Comparison of ENCODE assay signal across 9 mouse cellular contexts in the genomic region with DNA sequence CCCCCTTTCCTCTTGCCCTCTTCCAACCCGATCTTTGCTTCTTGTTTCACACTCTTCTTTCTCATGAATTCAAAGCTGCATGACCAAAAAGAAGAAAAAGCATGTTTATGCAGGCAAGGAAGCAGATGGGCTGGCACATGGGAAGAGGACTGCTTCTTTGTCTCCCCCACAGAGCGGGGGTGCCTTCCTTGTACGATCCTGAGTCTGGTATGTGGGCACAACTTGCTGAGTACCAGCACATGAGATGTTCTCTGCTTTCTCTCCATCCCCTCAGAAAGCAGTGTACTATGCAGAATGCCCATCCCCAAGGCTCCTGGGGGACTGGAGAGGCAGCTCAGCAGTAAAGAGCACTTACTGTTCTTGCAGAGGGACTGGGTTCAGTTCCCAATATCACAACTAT. TPM values are rescaled to one million over a fixed set of nuclear protein-coding genes. Genes with fewer than 3 reads are reported as not detected.
A peak's percentile ranks its signal among the peaks of the same experiment; 100 is the strongest.
DNase-seq lines count a peak whose midpoint lies in the region; ATAC-seq and TF ChIP-seq lines count a peak whose summit lies in the region.
"Had no signal": no experiment of that assay in that cellular context is flagged by ENCODE, and none has a peak within 500 bp of the region (broad histone marks: within the 10 kb centered on the region; RNA-seq: fewer than 3 reads in every experiment).

No protein-coding gene starts in this region.

- H3K4me3 ChIP-seq in heart, embryonic 16.5 days (ENCODE audit: low read length): no peak overlapping the region
- no peak overlapping the region for H3K4me3 ChIP-seq in forebrain, postnatal 0 days (ENCODE audit: low read depth, low read length)
- H3K4me3 ChIP-seq in lung, postnatal 0 days (ENCODE audit: low read depth, low read length): no peak overlapping the region

- no peak for ATAC-seq in heart, embryonic 16.5 days (replicated peaks; ENCODE audit: extremely low read depth, insufficient read depth, low FRiP score)
- peak; percentile 51 for ATAC-seq in forebrain, postnatal 0 days
- no peak for ATAC-seq in lung, postnatal 0 days
- ATAC-seq: inflammation-experienced regulatory T-cells, adult 6 months had no signal

- H3K4me1 ChIP-seq in heart, embryonic 16.5 days (ENCODE audit: control insufficient read depth, insufficient read depth, low read length): peaks cover 11% of the 10 kb centered on the region
- 0 out of 2 replicates have a peak, but pooled peaks cover 11% of the 10 kb centered on the region for H3K4me1 ChIP-seq in forebrain, postnatal 0 days (ENCODE audit: insufficient read depth)
- peaks cover 7% of the 10 kb centered on the region; the same call in 1 of the 2 replicates for H3K4me1 ChIP-seq in lung, postnatal 0 days (ENCODE audit: insufficient read depth, low read depth, low read length)

- WGBS in heart, embryonic 16.5 days: 63% methylated on average over 3 of the region's 3 CpGs
- 45% methylated on average over 3 of the region's 3 CpGs for WGBS in forebrain, postnatal 0 days
- WGBS in lung, postnatal 0 days: 51% methylated on average over 3 of the region's 3 CpGs

- no peaks in the 10 kb centered on the region for H3K27me3 ChIP-seq in heart, embryonic 16.5 days (ENCODE audit: control insufficient read depth, insufficient read depth, low read length)
- no peaks in the 10 kb centered on the region for H3K27me3 ChIP-seq in forebrain, postnatal 0 days (ENCODE audit: insufficient read depth, low read length)
- no peaks in the 10 kb centered on the region for H3K27me3 ChIP-seq in lung, postnatal 0 days (replicated peaks; ENCODE audit: insufficient read depth, low read length)

- peaks cover 21% of the 10 kb centered on the region for H3K36me3 ChIP-seq in heart, embryonic 16.5 days (ENCODE audit: control insufficient read depth, insufficient read depth)
- peaks cover 30% of the 10 kb centered on the region for H3K36me3 ChIP-seq in forebrain, postnatal 0 days (ENCODE audit: insufficient read depth)
- peaks cover 15% of the 10 kb centered on the region; the same call in 1 of the 2 replicates for H3K36me3 ChIP-seq in lung, postnatal 0 days (ENCODE audit: insufficient read depth, low read length)

- DNase-seq in heart, adult 8-10 months (ENCODE audit: low spot score): no peak
- DNase-seq in A20 (ENCODE audit: low read depth, low spot score): peak; percentile 65
- DNase-seq in forebrain, postnatal 0 days: peak; percentile 71
- peak; percentile 34 for DNase-seq in naive thymus-derived CD4-positive, alpha-beta T cell, adult 2 months (ENCODE audit: low read depth)
- DNase-seq in ovary, postnatal 14 days (ENCODE audit: low spot score): no peak
- no peak for DNase-seq in lung, postnatal 0 days (ENCODE audit: low spot score)
- DNase-seq in gastrocnemius, adult 18-20 months (ENCODE audit: low spot score): no peak

- peak overlapping the region; percentile 47; the same call in 1 of the 2 replicates for H3K9ac ChIP-seq in heart, embryonic 16.5 days (ENCODE audit: low read length)
- H3K9ac ChIP-seq in forebrain, postnatal 0 days: no peak overlapping the region
- H3K9ac ChIP-seq in lung, postnatal 0 days (replicated peaks; ENCODE audit: low read depth): no peak overlapping the region

- TF ChIP-seq EP300 in lung, postnatal 0 days (IDR thresholded peaks at IDR 0.05): no peak

- no peak overlapping the region for H3K4me2 ChIP-seq in heart, embryonic 16.5 days (ENCODE audit: low read depth, low read length)
- no peak overlapping the region for H3K4me2 ChIP-seq in forebrain, postnatal 0 days (ENCODE audit: low read depth)
- no peak overlapping the region for H3K4me2 ChIP-seq in lung, postnatal 0 days (replicated peaks; ENCODE audit: low read depth, low read length)

- no peak for TF ChIP-seq CTCF in forebrain, postnatal 0 days (IDR thresholded peaks at IDR 0.05; ENCODE audit: low read depth)
- TF ChIP-seq CTCF in lung, postnatal 0 days (IDR thresholded peaks at IDR 0.05): no peak

- peak overlapping the region; percentile 58; the same call in 1 of the 2 replicates for H3K27ac ChIP-seq in heart, embryonic 16.5 days (ENCODE audit: low read length)
- H3K27ac ChIP-seq in forebrain, postnatal 0 days (ENCODE audit: low read depth, low read length): peak overlapping the region; percentile 67; the same call in 1 of the 2 replicates
- H3K27ac ChIP-seq in lung, postnatal 0 days (ENCODE audit: low read length): no peak overlapping the region

- H3K9me3 ChIP-seq in heart, embryonic 16.5 days (replicated peaks; ENCODE audit: control insufficient read depth, low read length): no peaks in the 10 kb centered on the region
- H3K9me3 ChIP-seq in forebrain, postnatal 0 days (ENCODE audit: low read length): no peaks in the 10 kb centered on the region
- no peaks in the 10 kb centered on the region for H3K9me3 ChIP-seq in lung, postnatal 0 days (ENCODE audit: low read length)

RNA-seq across cellular contexts. Expression of gene Ctcf, which starts 12.0 kb away (rescaled TPM):
- 72.1 and 80.0 TPM in 2 replicates for polyA plus RNA-seq in heart, embryonic 16.5 days (2015; fragmentation: Nextera tagmentation; extraction: Ambion mirVana)
- total RNA-seq in heart, adult 8-10 months (2022): 10 to 100 TPM; 37.4 to 46.3 (median 40.7) TPM
- 39.5 and 52.5 TPM in 2 replicates for total RNA-seq in forebrain, postnatal 0 days (2014; rRNA removed)
- 67.9 and 86.0 TPM in 2 replicates for polyA plus RNA-seq in forebrain, postnatal 0 days (2015; fragmentation: Nextera tagmentation; extraction: Ambion mirVana)
- 71.3 and 73.6 TPM in 2 replicates for polyA plus RNA-seq in lung, postnatal 0 days (2015; fragmentation: Nextera tagmentation; extraction: Ambion mirVana)
- total RNA-seq in gastrocnemius, adult 18-20 months (2021): 10 to 100 TPM; 33.6 to 34.2 TPM

RNA-seq across cellular contexts. Expression of gene Agrp, which starts 12.8 kb away (rescaled TPM):
- 0.71 TPM in 1 of 2 replicates, not detected in the other for polyA plus RNA-seq in heart, embryonic 16.5 days (2015; fragmentation: Nextera tagmentation; extraction: Ambion mirVana)
- not detected for total RNA-seq in heart, adult 8-10 months (2022)
- total RNA-seq in forebrain, postnatal 0 days (2014; rRNA removed): 1.5 TPM in 1 of 2 replicates, not detected in the other
- polyA plus RNA-seq in forebrain, postnatal 0 days (2015; fragmentation: Nextera tagmentation; extraction: Ambion mirVana): 0.62 and 0.90 TPM in 2 replicates
- polyA plus RNA-seq in lung, postnatal 0 days (2015; fragmentation: Nextera tagmentation; extraction: Ambion mirVana): 0.44 and 0.75 TPM in 2 replicates
- 1 to 10 TPM in 1 of 2 experiments, under 1 TPM in 1; 0.52 to 1.2 TPM for total RNA-seq in gastrocnemius, adult 18-20 months (2021)

RNA-seq across cellular contexts. Expression of gene Ripor1, which starts 19.3 kb away (rescaled TPM):
- polyA plus RNA-seq in heart, embryonic 16.5 days (2015; fragmentation: Nextera tagmentation; extraction: Ambion mirVana): 34.0 and 36.2 TPM in 2 replicates
- 10 to 100 TPM; 45.5 to 50.0 (median 47.4) TPM for total RNA-seq in heart, adult 8-10 months (2022)
- 9.2 and 10.6 TPM in 2 replicates for total RNA-seq in forebrain, postnatal 0 days (2014; rRNA removed)
- polyA plus RNA-seq in forebrain, postnatal 0 days (2015; fragmentation: Nextera tagmentation; extraction: Ambion mirVana): 37.2 and 37.4 TPM in 2 replicates
- polyA plus RNA-seq in lung, postnatal 0 days (2015; fragmentation: Nextera tagmentation; extraction: Ambion mirVana): 25.5 and 28.5 TPM in 2 replicates
- total RNA-seq in gastrocnemius, adult 18-20 months (2021): 10 to 100 TPM; 17.1 to 21.7 TPM

RNA-seq across cellular contexts. Expression of gene Atp6v0d1, which starts 58.6 kb away (rescaled TPM):
- 62.4 and 63.7 TPM in 2 replicates for polyA plus RNA-seq in heart, embryonic 16.5 days (2015; fragmentation: Nextera tagmentation; extraction: Ambion mirVana)
- 10 to 100 TPM; 41.6 to 53.8 (median 51.7) TPM for total RNA-seq in heart, adult 8-10 months (2022)
- 179 TPM in 2 replicates for total RNA-seq in forebrain, postnatal 0 days (2014; rRNA removed)
- polyA plus RNA-seq in forebrain, postnatal 0 days (2015; fragmentation: Nextera tagmentation; extraction: Ambion mirVana): 251 and 275 TPM in 2 replicates
- polyA plus RNA-seq in lung, postnatal 0 days (2015; fragmentation: Nextera tagmentation; extraction: Ambion mirVana): 141 and 146 TPM in 2 replicates
- total RNA-seq in gastrocnemius, adult 18-20 months (2021): 10 to 100 TPM; 40.1 to 42.7 TPM

Comparison
In these comparisons a context has a peak if more than half of its experiments do, and no peak if none do; other contexts are left out.
1. DNase-seq: peak in A20 (single experiment), forebrain, postnatal 0 days (single experiment) and naive thymus-derived CD4-positive, alpha-beta T cell, adult 2 months (single experiment); none in heart, adult 8-10 months (single experiment), ovary, postnatal 14 days (single experiment), lung, postnatal 0 days (single experiment) and gastrocnemius, adult 18-20 months (single experiment).